Mouse (Mus musculus) stomach, postnatal 0 days (tissue): ENCODE measurements at regions not wholly inside any gene's neighbourhood (a gene's known extent, or its start where the extent isn't known, plus 50 kb on each side); places are given as distances from the start of the nearest gene placed in this dataset.

Experiments
- ATAC-seq: fragments of 200-750 bp; cut with Nextera tagmentation; 2 replicates; pipeline ENCODE4 v1.8.0; 2017; ENCODE audit not compliant: low FRiP score, low TSS enrichment
- DNase-seq: peaks from one replicate; pipeline ENCODE4 v3.0.0-alpha.2; 2016; ENCODE audit warnings: low spot score
- H3K27ac ChIP-seq: fragments of 300-500 bp; sonication (generic); replicated peaks from 2 replicates; pipeline ENCODE4 v1.5.1; 2014; ENCODE audit warnings: mild to moderate bottlenecking, control low read depth
- H3K27me3 ChIP-seq: fragments of 300-500 bp; sonication (generic); 2 replicates; pipeline ENCODE4 v1.6.1; 2014; ENCODE audit warnings: low read length; ENCODE audit not compliant: control insufficient read depth, insufficient read depth
- H3K36me3 ChIP-seq: fragments of 300-500 bp; sonication (generic); 2 replicates; pipeline ENCODE4 v1.6.1; 2014; ENCODE audit warnings: low read length, mixed read lengths; ENCODE audit not compliant: control insufficient read depth, insufficient read depth
- H3K4me1 ChIP-seq: fragments of 300-500 bp; sonication (generic); replicated peaks from 2 replicates; pipeline ENCODE4 v1.6.1; 2014; ENCODE audit warnings: antibody characterized with exemption; ENCODE audit not compliant: control insufficient read depth, insufficient read depth
- H3K4me2 ChIP-seq: fragments of 300-500 bp; sonication (generic); replicated peaks from 2 replicates; pipeline ENCODE4 v1.6.1; 2014; ENCODE audit warnings: low read depth, mild to moderate bottlenecking, control low read depth, moderate library complexity
- H3K4me3 ChIP-seq: fragments of 300-500 bp; sonication (generic); 2 replicates; pipeline ENCODE4 v1.5.1; 2014; ENCODE audit warnings: low read depth, low read length, control low read depth
- H3K9ac ChIP-seq: fragments of 300-500 bp; sonication (generic); 2 replicates; pipeline ENCODE4 v1.6.1; 2014; ENCODE audit warnings: mild to moderate bottlenecking, low read length, control low read depth, mixed read lengths
- H3K9me3 ChIP-seq: fragments of 300-500 bp; sonication (generic); 2 replicates; pipeline ENCODE4 v1.6.1; 2016; ENCODE audit warnings: low read length; ENCODE audit not compliant: control insufficient read depth
- CTCF ChIP-seq: IDR thresholded peaks from 2 replicates; pipeline ENCODE4 v1.5.1; 2016; ENCODE audit warnings: antibody characterized with exemption, low read depth, mild to moderate bottlenecking, moderate library complexity
- EP300 ChIP-seq: optimal IDR thresholded peaks from 2 replicates; pipeline ENCODE3; 2016; ENCODE audit warnings: antibody characterized with exemption
- WGBS: fragments of 180-500 bp; shearing (Covaris S2); extraction: QIAGEN DNeasy Blood & Tissue Kit; methylation state at CpG from one replicate; pipeline ENCODE4 v1.1.7; 2014; 5-methylcytosine and 5-hydroxymethylcytosine counted together

- TF ChIP-seq CTCF, result no peak
- no peak for TF ChIP-seq EP300
- DNase-seq (no peak), ATAC-seq (no peak)
- no peak overlapping the region for H3K4me2 ChIP-seq
- no peak overlapping the region for H3K27ac ChIP-seq
- no peaks in the 10 kb centered on the region for H3K36me3 ChIP-seq
- 76% methylated on average over 1 of the region's 1 CpGs for WGBS
- H3K4me1 ChIP-seq, result no peaks in the 10 kb centered on the region
- no peak overlapping the region for H3K9ac ChIP-seq
- H3K4me3 ChIP-seq, result no peak overlapping the region
- no peaks in the 10 kb centered on the region for H3K27me3 ChIP-seq
- no peaks in the 10 kb centered on the region for H3K9me3 ChIP-seq
These were observed 441.5 kb downstream of the Ebf1 start for GRCm38 (mm10) chr11:45058658-45059057.

- Histone ChIP-seq H3K9ac (no peak overlapping the region), H3K4me2 (no peak overlapping the region), H3K4me3 (no peak overlapping the region), H3K27me3 (no peaks in the 10 kb centered on the region), H3K9me3 (no peaks in the 10 kb centered on the region), H3K27ac (no peak overlapping the region), H3K4me1 (no peaks in the 10 kb centered on the region), H3K36me3 (no peaks in the 10 kb centered on the region)
- no peak for TF ChIP-seq EP300
- no peak for TF ChIP-seq CTCF
- ATAC-seq (no peak), DNase-seq (no peak)
- WGBS, result 76% methylated on average over 3 of the region's 3 CpGs
These were observed 449.5 kb downstream of the Ebf1 start for GRCm38 (mm10) chr11:45066592-45066991.

- no peak overlapping the region for H3K4me3 ChIP-seq
- no peaks in the 10 kb centered on the region for H3K27me3 ChIP-seq
- no peak for ATAC-seq
- no peak for DNase-seq
- no peaks in the 10 kb centered on the region for H3K9me3 ChIP-seq
- H3K36me3 ChIP-seq, result no peaks in the 10 kb centered on the region
- 73% methylated on average over 1 of the region's 1 CpGs for WGBS
- H3K4me2 ChIP-seq, result no peak overlapping the region
- no peak overlapping the region for H3K9ac ChIP-seq
- TF ChIP-seq EP300, result no peak
- no peak for TF ChIP-seq CTCF
- no peak overlapping the region for H3K27ac ChIP-seq
- H3K4me1 ChIP-seq, result no peaks in the 10 kb centered on the region
These were observed 453.2 kb downstream of the Ebf1 start for GRCm38 (mm10) chr11:45070280-45070679.

- H3K9ac ChIP-seq, result no peak overlapping the region
- H3K4me2 ChIP-seq, result no peak overlapping the region
- H3K9me3 ChIP-seq, result no peaks in the 10 kb centered on the region
- H3K4me3 ChIP-seq, result no peak overlapping the region
- ATAC-seq (no peak), DNase-seq (no peak)
- 80% methylated on average over 2 of the region's 2 CpGs for WGBS
- no peaks in the 10 kb centered on the region for H3K4me1 ChIP-seq
- no peaks in the 10 kb centered on the region for H3K27me3 ChIP-seq
- TF ChIP-seq CTCF (no peak), EP300 (no peak)
- no peak overlapping the region for H3K27ac ChIP-seq
- H3K36me3 ChIP-seq, result no peaks in the 10 kb centered on the region
These were observed 454.1 kb downstream of the Ebf1 start for GRCm38 (mm10) chr11:45071195-45071594.

- Histone ChIP-seq H3K27me3 (no peaks in the 10 kb centered on the region), H3K36me3 (no peaks in the 10 kb centered on the region), H3K27ac (no peak overlapping the region), H3K9me3 (no peaks in the 10 kb centered on the region), H3K4me3 (no peak overlapping the region), H3K4me1 (no peaks in the 10 kb centered on the region), H3K9ac (no peak overlapping the region), H3K4me2 (no peak overlapping the region)
- TF ChIP-seq CTCF, result no peak
- TF ChIP-seq EP300, result no peak
- ATAC-seq (no peak), DNase-seq (no peak)
- WGBS, result 73% methylated on average over 4 of the region's 4 CpGs
These were observed 467.5 kb downstream of the Ebf1 start for GRCm38 (mm10) chr11:45084506-45085037.

GRCm38 (mm10) chr11:45085145-45085544, 468.0 kb downstream of the Ebf1 start:
- TF ChIP-seq EP300 (no peak), CTCF (no peak)
- H3K4me2 ChIP-seq, result no peak overlapping the region
- H3K27me3 ChIP-seq, result no peaks in the 10 kb centered on the region
- no peak overlapping the region for H3K27ac ChIP-seq
- no peak overlapping the region for H3K9ac ChIP-seq
- no peaks in the 10 kb centered on the region for H3K36me3 ChIP-seq
- H3K4me3 ChIP-seq, result no peak overlapping the region
- no peak for ATAC-seq
- no peaks in the 10 kb centered on the region for H3K9me3 ChIP-seq
- H3K4me1 ChIP-seq, result no peaks in the 10 kb centered on the region
- DNase-seq, result no peak
